Mouse (Mus musculus) liver, adult 2 months (tissue): ENCODE results near the gene Sowahd. TPM values are rescaled to one million over a fixed set of nuclear protein-coding genes. Genes with fewer than 3 reads are reported as not detected.
A peak's percentile ranks its signal among the peaks of the same experiment; 100 is the strongest.

Experiments used
- DNase-seq: peaks from one replicate; pipeline ENCODE4 v3.0.0-alpha.2; 2011; ENCODE audit warnings: low read depth, low spot score; ENCODE audit errors: extremely low read depth
- H3K27ac ChIP-seq: fragments of 200-500 bp; replicated peaks from 2 replicates; pipeline ENCODE4 v1.5.1; 2012; ENCODE audit warnings: low read depth, mild to moderate bottlenecking, control low read depth, inconsistent platforms, low read length; ENCODE audit not compliant: insufficient read depth
- H3K27me3 ChIP-seq: fragments of 200-500 bp; 2 replicates; pipeline ENCODE4 v1.6.1; 2012; ENCODE audit warnings: mild to moderate bottlenecking, moderate library complexity, low read length, inconsistent platforms; ENCODE audit not compliant: control insufficient read depth, insufficient read depth
- H3K36me3 ChIP-seq: fragments of 200-500 bp; 2 replicates; pipeline ENCODE4 v1.6.1; 2012; ENCODE audit warnings: low read length, inconsistent platforms; ENCODE audit not compliant: control insufficient read depth, insufficient read depth
- H3K4me1 ChIP-seq: fragments of 200-500 bp; 2 replicates; pipeline ENCODE4 v1.6.1; 2011; ENCODE audit warnings: low read length; ENCODE audit not compliant: control insufficient read depth, insufficient read depth
- H3K4me3 ChIP-seq: fragments of 200-500 bp; 2 replicates; pipeline ENCODE4 v1.5.1; 2011; ENCODE audit warnings: low read depth, mild to moderate bottlenecking, control low read depth, low read length, moderate library complexity; ENCODE audit not compliant: insufficient read depth
- H3K79me2 ChIP-seq: fragments of 200-500 bp; 2 replicates; pipeline ENCODE4 v1.6.1; 2012; ENCODE audit warnings: inconsistent platforms, mild to moderate bottlenecking, low read length, moderate library complexity; ENCODE audit not compliant: control insufficient read depth, insufficient read depth
- H3K9ac ChIP-seq: fragments of 200-500 bp; 2 replicates; pipeline ENCODE4 v1.6.1; 2012; ENCODE audit warnings: low read depth, mild to moderate bottlenecking, control low read depth, inconsistent platforms, low read length
- CTCF ChIP-seq: fragments of 200-500 bp; IDR thresholded peaks from 2 replicates; pipeline ENCODE4 v1.5.1; 2011; ENCODE audit warnings: low read depth, low read length, control low read depth
- POLR2A ChIP-seq: fragments of 200-500 bp; IDR thresholded peaks from 2 replicates; pipeline ENCODE4 v1.6.1; 2011; ENCODE audit warnings: low read length, control low read depth; ENCODE audit not compliant: insufficient read depth; ENCODE audit errors: extremely low read depth
- WGBS: fragments of 180-500 bp; shearing (Covaris S2); methylation state at CpG from one replicate; pipeline ENCODE4 v1.1.7; 2018; 5-methylcytosine and 5-hydroxymethylcytosine counted together
- polyA plus RNA-seq: library from polyadenylated mRNA; depleted of rRNA; stranded (reverse); fragments of >200 nt; gene quantifications from 2 replicates; pipeline ENCODE4 v1.2.3, GENCODE M21; 2012; rRNA removed
- total RNA-seq: library from RNA; depleted of rRNA; stranded (reverse); fragments of >200 nt; gene quantifications from 2 replicates; pipeline ENCODE4 v1.2.3, GENCODE M21; 2014; rRNA removed

Gene Sowahd
- not detected in 2 replicates for total RNA-seq
- polyA plus RNA-seq = not detected in 2 replicates

GRCm38 (mm10) chrX:37048066-37048889 lies at the start of gene Sowahd:
TSS of gene Sowahd (plus strand) at chrX:37048845.
- no peak for TF ChIP-seq POLR2A
- TF ChIP-seq CTCF = no peak
- Histone ChIP-seq H3K4me1 (0 out of 2 replicates have a peak, but pooled peaks cover 3% of the 10 kb centered on the region), H3K9ac (peak within 1 kb of the TSS; percentile 17), H3K27me3 (peaks cover 9% of the 10 kb centered on the region; the same call in 1 of the 2 replicates), H3K4me3 (peak within 1 kb of the TSS; percentile 41; the same call in 1 of the 2 replicates), H3K36me3 (no peaks in the 10 kb centered on the region), H3K27ac (no peak within 1 kb of the TSS), H3K79me2 (no peaks in the 10 kb centered on the region)
- WGBS = 4% methylated on average over 33 of the region's 38 CpGs
- DNase-seq = no peak

- Histone ChIP-seq H3K4me1 (no peaks in the 10 kb centered on the region), H3K27ac (no peak overlapping the region), H3K27me3 (no peaks in the 10 kb centered on the region), H3K4me3 (no peak overlapping the region), H3K79me2 (no peaks in the 10 kb centered on the region), H3K36me3 (no peaks in the 10 kb centered on the region), H3K9ac (no peak overlapping the region)
- no peak for TF ChIP-seq CTCF
- no peak for TF ChIP-seq POLR2A
- 79% methylated on average over 5 of the region's 5 CpGs for WGBS
- DNase-seq = no peak
Measured at GRCm38 (mm10) chrX:37013870-37014269, 34.8 kb upstream of the Sowahd start.

- 89% methylated on average over 9 of the region's 9 CpGs for WGBS
- no peaks in the 10 kb centered on the region for H3K4me1 ChIP-seq
- no peak for TF ChIP-seq CTCF
- TF ChIP-seq POLR2A = no peak
Measured at GRCm38 (mm10) chrX:37018150-37018654, 30.4 kb upstream of the Sowahd start.

GRCm38 (mm10) chrX:37019045-37019444 lies 29.6 kb upstream of the Sowahd start:
- no peaks in the 10 kb centered on the region for H3K36me3 ChIP-seq
- no peaks in the 10 kb centered on the region for H3K4me1 ChIP-seq
- H3K27ac ChIP-seq = no peak overlapping the region
- no peaks in the 10 kb centered on the region for H3K27me3 ChIP-seq
- H3K79me2 ChIP-seq = no peaks in the 10 kb centered on the region
- no peak overlapping the region for H3K4me3 ChIP-seq
- TF ChIP-seq CTCF = peak; percentile 29; the same call in 1 of the 2 replicates
- no peak for TF ChIP-seq POLR2A
- WGBS = 63% methylated on average over 3 of the region's 3 CpGs
- H3K9ac ChIP-seq = no peak overlapping the region
- peak; percentile 14 for DNase-seq

More at GRCm38 (mm10) chrX:37018150-37018654, 30.4 kb upstream of the Sowahd start:
- H3K79me2 ChIP-seq = no peaks in the 10 kb centered on the region
- no peak overlapping the region for H3K27ac ChIP-seq
- no peak for DNase-seq
- no peak overlapping the region for H3K9ac ChIP-seq
- H3K4me3 ChIP-seq = no peak overlapping the region
- H3K27me3 ChIP-seq = no peaks in the 10 kb centered on the region
- H3K36me3 ChIP-seq = no peaks in the 10 kb centered on the region

GRCm38 (mm10) chrX:37022690-37023089 lies 26.0 kb upstream of the Sowahd start:
- Histone ChIP-seq H3K79me2 (no peaks in the 10 kb centered on the region), H3K4me3 (no peak overlapping the region), H3K27ac (no peak overlapping the region), H3K9ac (no peak overlapping the region), H3K36me3 (no peaks in the 10 kb centered on the region), H3K4me1 (no peaks in the 10 kb centered on the region), H3K27me3 (no peaks in the 10 kb centered on the region)
- peak; percentile 28 for DNase-seq
- 4% methylated on average over 3 of the region's 3 CpGs for WGBS
- TF ChIP-seq POLR2A = no peak
- peak; percentile 67 for TF ChIP-seq CTCF
